Mouse (Mus musculus) embryonic facial prominence, embryonic 11.5 days (tissue): ENCODE results near the gene Gm7075. TPM values are rescaled to one million over a fixed set of nuclear protein-coding genes. Genes with fewer than 3 reads are reported as not detected.
"Not testable (repeated sequence)": the region's sequence is repeated elsewhere in the genome, so short reads cannot be mapped to it uniquely, and the experiment has no call there.

Source experiments
- ATAC-seq: fragments of 200-750 bp; cut with Nextera tagmentation; replicated peaks from 2 replicates; pipeline ENCODE4 v1.8.0; 2017; ENCODE audit warnings: low read depth; ENCODE audit not compliant: insufficient number of reproducible peaks, low FRiP score, low TSS enrichment
- DNase-seq: peaks from one replicate; pipeline ENCODE4 v3.0.0-alpha.2; 2015; ENCODE audit warnings: low spot score
- H3K27ac ChIP-seq: fragments of 300-500 bp; sonication (generic); replicated peaks from 2 replicates; pipeline ENCODE4 v1.5.1; 2014; ENCODE audit warnings: mild to moderate bottlenecking, low read depth, low read length, control low read depth
- H3K27me3 ChIP-seq: fragments of 300-500 bp; sonication (generic); 2 replicates; pipeline ENCODE4 v1.6.1; 2014; ENCODE audit warnings: mild to moderate bottlenecking, low read length, moderate library complexity, mixed read lengths; ENCODE audit not compliant: control insufficient read depth, insufficient read depth
- H3K36me3 ChIP-seq: fragments of 300-500 bp; sonication (generic); replicated peaks from 2 replicates; pipeline ENCODE4 v1.6.1; 2014; ENCODE audit warnings: low read depth, mild to moderate bottlenecking, low read length, moderate library complexity, mixed read lengths; ENCODE audit not compliant: control insufficient read depth, insufficient read depth
- H3K4me1 ChIP-seq: fragments of 300-500 bp; sonication (generic); 2 replicates; pipeline ENCODE4 v1.6.1; 2014; ENCODE audit warnings: low read length, mixed read lengths; ENCODE audit not compliant: control insufficient read depth, insufficient read depth
- H3K4me2 ChIP-seq: fragments of 300-500 bp; sonication (generic); 2 replicates; pipeline ENCODE4 v1.6.1; 2014; ENCODE audit warnings: low read depth, mild to moderate bottlenecking, control low read depth, low read length, moderate library complexity
- H3K4me3 ChIP-seq: fragments of 300-500 bp; sonication (generic); 2 replicates; pipeline ENCODE4 v1.5.1; 2014; ENCODE audit warnings: low read depth, low read length, control low read depth
- H3K9ac ChIP-seq: fragments of 300-500 bp; sonication (generic); replicated peaks from 2 replicates; pipeline ENCODE4 v1.6.1; 2014; ENCODE audit warnings: mild to moderate bottlenecking, control low read depth, low read length
- H3K9me3 ChIP-seq: fragments of 300-500 bp; sonication (generic); replicated peaks from 2 replicates; pipeline ENCODE4 v1.6.1; 2016; ENCODE audit warnings: mild to moderate bottlenecking, low read length, inconsistent platforms, mixed read lengths; ENCODE audit not compliant: control insufficient read depth
- WGBS: fragments of 180-500 bp; shearing (Covaris S2); extraction: QIAGEN DNeasy Blood & Tissue Kit; methylation state at CpG from one replicate; pipeline ENCODE4 v1.1.7; 2014; 5-methylcytosine and 5-hydroxymethylcytosine counted together
- polyA plus RNA-seq: library from polyadenylated mRNA; unstranded; fragments of >200 nt; fragmentation: Nextera tagmentation; extraction: Ambion mirVana; gene quantifications from 2 replicates; pipeline ENCODE4 v1.2.1, GENCODE M21; 2014

Gm7075 gene
- polyA plus RNA-seq: not detected in 2 replicates

DNA sequence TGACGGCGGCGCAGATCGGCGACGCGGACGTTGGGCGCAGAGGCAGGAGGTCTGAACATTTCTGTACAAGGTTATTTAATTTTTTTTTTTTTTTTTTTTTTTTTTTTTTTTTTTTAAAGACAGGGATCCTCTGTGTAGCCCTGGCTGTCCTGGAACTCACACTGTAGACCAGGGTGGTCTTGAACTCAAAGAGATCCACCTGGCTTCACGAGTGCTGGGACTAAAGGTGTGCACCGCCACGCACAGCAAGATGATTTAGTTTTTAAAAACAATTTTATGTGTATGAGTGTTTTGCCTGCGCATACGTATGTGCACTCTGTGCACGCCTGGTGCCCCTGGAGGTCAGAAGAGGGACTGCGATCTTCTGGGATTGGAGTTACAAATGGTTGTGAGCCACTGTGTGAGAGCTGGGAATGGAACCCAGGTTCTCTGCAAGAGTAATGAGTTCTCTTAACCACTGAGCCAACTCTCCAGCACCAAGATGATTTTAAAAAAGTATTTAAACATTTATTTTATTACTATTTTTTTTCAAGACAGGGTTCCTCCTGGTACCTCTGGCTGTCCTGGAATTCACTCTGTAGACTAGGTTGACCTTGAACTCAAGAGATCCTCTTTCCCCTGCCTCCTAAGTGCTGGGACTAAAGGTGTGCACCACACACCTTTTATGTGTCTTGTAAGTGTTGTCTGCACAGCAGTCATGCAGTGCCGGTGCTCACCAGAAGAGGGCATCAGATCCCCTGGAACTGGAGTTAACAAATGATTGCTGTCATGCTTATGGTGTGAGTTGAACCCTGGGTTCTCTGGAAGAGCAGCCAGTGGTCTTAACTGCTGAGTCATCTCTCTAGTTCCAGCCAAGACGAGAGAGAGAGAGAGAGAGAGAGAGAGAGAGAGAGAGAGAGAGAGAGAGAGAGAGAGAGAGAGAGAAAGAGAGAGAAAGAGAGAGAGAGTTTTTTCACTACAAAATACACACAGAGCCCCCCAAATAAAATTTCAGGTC is at the start of gene Gm7075:
Gene Gm7075, minus strand, starts transcription at position 51 of the 997 bp plus-strand sequence.
- no peak within 1 kb of the TSS for H3K9ac ChIP-seq
- no peak within 1 kb of the TSS for H3K27ac ChIP-seq
- DNase-seq (peak; percentile 42), ATAC-seq (no peak)
- no peak within 1 kb of the TSS for H3K4me2 ChIP-seq
- no peaks in the 10 kb centered on the region for H3K27me3 ChIP-seq
- H3K36me3 ChIP-seq: no peaks in the 10 kb centered on the region
- no peak within 1 kb of the TSS for H3K4me3 ChIP-seq
- H3K9me3 ChIP-seq: no peaks in the 10 kb centered on the region
- 90% methylated on average over 18 of the region's 18 CpGs for WGBS
- no peaks in the 10 kb centered on the region for H3K4me1 ChIP-seq

- no peak overlapping the region for H3K4me3 ChIP-seq
- ATAC-seq: no peak
- H3K27ac ChIP-seq: no peak overlapping the region
- H3K27me3 ChIP-seq: no peaks in the 10 kb centered on the region
- H3K4me2 ChIP-seq: no peak overlapping the region
- WGBS: 71% methylated on average over 5 of the region's 5 CpGs
- no peak for DNase-seq
- H3K9me3 ChIP-seq: no peaks in the 10 kb centered on the region
- no peaks in the 10 kb centered on the region for H3K4me1 ChIP-seq
- H3K9ac ChIP-seq: no peak overlapping the region
- no peaks in the 10 kb centered on the region for H3K36me3 ChIP-seq
Observed at GRCm38 (mm10) chr10:63460935-63461334, 39.3 kb upstream of the Gm7075 start.

- Histone ChIP-seq H3K27me3 (no peaks in the 10 kb centered on the region), H3K4me3 (no peak overlapping the region), H3K27ac (no peak overlapping the region), H3K9me3 (no peaks in the 10 kb centered on the region), H3K36me3 (no peaks in the 10 kb centered on the region), H3K4me2 (no peak overlapping the region), H3K9ac (no peak overlapping the region), H3K4me1 (no peaks in the 10 kb centered on the region)
- ATAC-seq (no peak), DNase-seq (no peak)
- 77% methylated on average over 17 of the region's 17 CpGs for whole genome bisulfite sequencing
Observed at GRCm38 (mm10) chr10:63457292-63458128, 35.9 kb upstream of the Gm7075 start.

DNA sequence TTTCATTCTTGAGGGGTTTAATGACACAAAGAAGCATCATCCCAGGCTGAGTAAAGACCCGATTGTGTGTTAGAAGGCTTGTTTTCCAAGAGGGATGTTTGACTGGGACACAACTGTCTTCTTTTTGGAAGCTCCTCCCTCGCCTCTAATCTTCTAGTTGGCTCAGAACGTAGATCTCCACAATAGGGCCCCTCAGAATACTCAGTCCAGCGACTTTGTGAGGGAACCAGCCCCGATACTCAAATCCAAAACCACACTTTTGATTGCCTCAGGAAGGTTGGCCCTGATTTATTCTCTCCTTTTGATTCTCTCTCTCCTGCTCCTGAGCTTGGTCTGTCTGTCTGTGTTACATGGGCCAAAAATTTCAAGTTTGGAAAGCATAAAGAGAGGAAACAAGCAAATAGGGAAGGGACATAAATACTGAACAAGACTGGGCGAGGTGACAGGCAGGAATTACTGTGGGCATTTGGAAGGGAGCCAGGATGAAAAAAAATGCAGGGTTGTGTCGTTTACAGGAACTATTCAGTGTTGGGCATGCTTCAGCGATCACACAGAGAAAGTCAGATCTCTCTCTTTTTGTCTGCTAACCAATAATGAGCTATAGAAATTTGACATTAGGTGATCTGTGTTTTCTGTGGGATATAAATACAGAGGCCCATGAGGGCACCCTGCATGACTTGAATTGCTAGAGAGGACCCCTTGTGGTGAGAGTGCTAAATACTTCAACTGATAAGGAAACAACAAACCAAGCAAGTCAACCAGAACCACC is 33.7 kb upstream of the Gm7075 start:
- Histone ChIP-seq H3K4me1 (no peaks in the 10 kb centered on the region), H3K27ac (no peak overlapping the region), H3K27me3 (no peaks in the 10 kb centered on the region), H3K4me2 (no peak overlapping the region), H3K9me3 (no peaks in the 10 kb centered on the region), H3K4me3 (no peak overlapping the region), H3K9ac (no peak overlapping the region), H3K36me3 (no peaks in the 10 kb centered on the region)
- no peak for DNase-seq
- 61% methylated on average over 8 of the region's 8 CpGs for WGBS
- ATAC-seq: no peak

GRCm38 (mm10) chr10:63453926-63454325 is 32.3 kb upstream of the Gm7075 start:
- Histone ChIP-seq H3K36me3 (no peaks in the 10 kb centered on the region), H3K27me3 (no peaks in the 10 kb centered on the region)
- 89% methylated on average over 4 of the region's 4 CpGs for WGBS

GRCm38 (mm10) chr10:63444602-63445387 is 23.2 kb upstream of the Gm7075 start:
- H3K4me3 ChIP-seq, ATAC-seq, H3K4me1 ChIP-seq, H3K9ac ChIP-seq, H3K36me3 ChIP-seq, DNase-seq, H3K4me2 ChIP-seq, H3K27me3 ChIP-seq, H3K27ac ChIP-seq, H3K9me3 ChIP-seq: not testable (repeated sequence)
- 85% methylated on average over 13 of the region's 13 CpGs for WGBS

More at GRCm38 (mm10) chr10:63453926-63454325, 32.3 kb upstream of the Gm7075 start:
- Histone ChIP-seq H3K27ac (no peak overlapping the region), H3K4me2 (no peak overlapping the region), H3K9ac (no peak overlapping the region), H3K4me1 (no peaks in the 10 kb centered on the region), H3K9me3 (no peaks in the 10 kb centered on the region), H3K4me3 (no peak overlapping the region)
- no peak for ATAC-seq
- DNase-seq: no peak

DNA sequence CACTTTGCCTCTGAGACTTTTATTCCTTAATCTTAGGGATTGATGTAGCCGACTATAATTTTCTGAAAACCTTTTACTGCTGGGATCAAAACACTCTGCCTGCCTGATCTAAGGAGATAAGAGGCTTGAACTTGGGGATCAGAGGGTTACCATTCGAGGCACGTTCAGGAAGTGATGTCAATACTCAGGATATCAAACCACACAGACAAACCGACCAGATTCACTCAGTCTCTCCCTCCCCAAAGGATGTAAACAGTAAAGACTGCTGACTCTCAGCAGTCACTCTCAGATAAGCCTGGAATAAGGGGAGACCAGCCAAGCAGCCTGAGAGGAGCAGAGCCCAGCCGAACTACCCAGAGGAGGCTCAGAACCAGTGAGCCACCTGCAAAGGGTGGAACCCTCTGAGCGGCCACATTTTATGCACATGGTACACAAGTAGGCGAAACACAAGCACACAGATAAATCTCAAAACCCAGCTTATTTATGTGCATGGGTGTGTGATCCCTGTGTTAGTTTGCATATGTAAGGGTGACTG is 18.2 kb upstream of the Gm7075 start:
- Histone ChIP-seq H3K36me3 (no peaks in the 10 kb centered on the region), H3K27ac (no peak overlapping the region), H3K9ac (no peak overlapping the region), H3K27me3 (no peaks in the 10 kb centered on the region), H3K4me3 (no peak overlapping the region), H3K9me3 (no peaks in the 10 kb centered on the region), H3K4me1 (no peaks in the 10 kb centered on the region), H3K4me2 (no peak overlapping the region)
- ATAC-seq (no peak), DNase-seq (no peak)
- 66% methylated on average over 7 of the region's 7 CpGs for WGBS
